Mouse (Mus musculus): ENCODE data around the gene Coq10b. TPM values are rescaled to one million over a fixed set of nuclear protein-coding genes. Genes with fewer than 3 reads are reported as not detected.
"Not testable (repeated sequence)": the region's sequence is repeated elsewhere in the genome, so short reads cannot be mapped to it uniquely, and the experiment has no call there.

Coq10b gene
- polyA plus RNA-seq, 1 experiment from 2014 or later: 18.7 TPM

DNA sequence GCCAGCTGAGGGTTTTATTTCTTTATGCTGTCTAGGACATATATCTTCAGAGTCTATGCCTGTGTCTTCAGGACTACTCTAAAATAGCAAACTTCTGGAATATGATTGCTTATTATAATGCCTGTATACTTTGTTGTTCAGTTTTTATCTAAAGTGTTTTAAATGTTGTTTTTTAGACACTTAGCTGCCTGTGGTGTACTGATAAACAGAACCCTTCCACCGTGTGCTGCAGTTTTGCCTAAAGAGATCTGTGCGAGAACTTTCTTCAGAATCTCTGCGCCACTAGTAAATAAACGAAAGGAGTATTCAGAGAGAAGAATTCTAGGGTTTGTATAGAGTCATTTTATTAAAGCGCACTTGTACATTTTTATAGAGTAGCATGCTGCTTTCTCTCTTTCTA, 8.5 kb downstream of the Coq10b start:
- no peak overlapping the region for H3K27ac ChIP-seq
- no peak overlapping the region for H3K4me3 ChIP-seq
- H3K27me3 ChIP-seq: no peaks in the 10 kb centered on the region
- no peak for ATAC-seq (replicated peaks; ENCODE audit: insufficient number of reproducible peaks, insufficient read depth, low FRiP score, low read depth)
- WGBS: 85% methylated on average over 5 of the region's 5 CpGs
- H3K9me3 ChIP-seq (replicated peaks): no peaks in the 10 kb centered on the region
- peaks cover 31% of the 10 kb centered on the region for H3K36me3 ChIP-seq
- no peak overlapping the region for H3K4me2 ChIP-seq
- no peaks in the 10 kb centered on the region for H3K4me1 ChIP-seq (replicated peaks)
- H3K9ac ChIP-seq: no peak overlapping the region

GRCm38 (mm10) chr1:55061772-55062171, 9.2 kb downstream of the Coq10b start:
- H3K4me1 ChIP-seq (replicated peaks): no peaks in the 10 kb centered on the region
- H3K9me3 ChIP-seq (replicated peaks): no peaks in the 10 kb centered on the region
- no peaks in the 10 kb centered on the region for H3K27me3 ChIP-seq
- H3K4me3 ChIP-seq: no peak overlapping the region
- WGBS: 89% methylated on average over 4 of the region's 4 CpGs
- no peak overlapping the region for H3K27ac ChIP-seq
- H3K4me2 ChIP-seq: no peak overlapping the region
- peaks cover 36% of the 10 kb centered on the region for H3K36me3 ChIP-seq
- H3K9ac ChIP-seq: no peak overlapping the region
- no peak for ATAC-seq (replicated peaks; ENCODE audit: insufficient number of reproducible peaks, insufficient read depth, low FRiP score, low read depth)

DNA sequence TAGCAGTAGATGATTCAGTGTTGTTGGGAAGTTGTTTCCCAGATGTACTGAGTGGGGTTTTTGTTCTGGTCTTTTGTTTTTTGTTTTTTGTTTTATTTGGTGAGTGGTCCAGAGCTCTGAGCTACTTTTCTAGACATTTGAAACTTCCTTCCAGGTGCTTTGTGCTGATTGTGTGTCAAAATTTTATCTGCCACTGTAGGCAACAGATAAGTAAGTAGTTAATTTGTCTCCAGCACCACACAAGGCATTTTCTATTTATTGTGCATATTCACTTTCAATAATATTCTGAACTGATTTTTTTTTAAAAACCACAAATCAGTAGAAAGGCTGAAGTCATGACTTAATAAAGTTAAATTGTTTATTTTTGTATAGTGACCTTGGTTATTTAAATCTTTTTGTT, 19.8 kb downstream of the Coq10b start:
- H3K4me2 ChIP-seq: not testable (repeated sequence)
- peaks cover 34% of the 10 kb centered on the region for H3K36me3 ChIP-seq

DNA sequence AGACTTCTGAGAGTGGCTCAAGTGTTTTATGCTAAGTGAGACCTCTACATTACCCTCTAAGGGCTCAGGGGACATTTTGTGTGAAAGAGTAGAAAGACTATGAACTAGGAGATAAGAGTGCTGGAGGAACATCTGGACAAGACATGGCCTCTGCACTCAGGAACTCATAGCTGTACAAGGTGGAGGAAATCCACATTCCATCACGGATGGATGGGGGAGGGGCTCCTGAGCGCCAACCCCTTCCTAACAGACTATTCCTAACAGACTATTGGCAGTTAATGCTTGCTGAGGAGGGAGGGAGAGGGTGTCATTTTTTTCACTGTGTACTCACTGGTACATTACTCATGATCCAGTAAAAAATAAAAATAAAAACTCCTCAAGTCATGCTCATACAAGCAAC, 22.2 kb downstream of the Coq10b start:
- H3K27me3 ChIP-seq: no peaks in the 10 kb centered on the region
- no peak for ATAC-seq (replicated peaks; ENCODE audit: insufficient number of reproducible peaks, insufficient read depth, low FRiP score, low read depth)
- 0 out of 2 replicates have a peak, but pooled peaks cover 3% of the 10 kb centered on the region for H3K4me1 ChIP-seq (replicated peaks)
- peaks cover 40% of the 10 kb centered on the region for H3K36me3 ChIP-seq
- no peaks in the 10 kb centered on the region for H3K9me3 ChIP-seq (replicated peaks)
- no peak overlapping the region for H3K4me2 ChIP-seq
- WGBS: 33% methylated on average over 2 of the region's 2 CpGs
- no peak overlapping the region for H3K27ac ChIP-seq
- no peak overlapping the region for H3K9ac ChIP-seq
- H3K4me3 ChIP-seq: no peak overlapping the region

More for the DNA sequence above, 19.8 kb downstream of the Coq10b start:
- not testable (repeated sequence) for H3K27ac ChIP-seq; H3K9me3 ChIP-seq (replicated peaks); H3K4me1 ChIP-seq (replicated peaks); H3K9ac ChIP-seq; ATAC-seq (replicated peaks; ENCODE audit: insufficient number of reproducible peaks, insufficient read depth, low FRiP score, low read depth); H3K27me3 ChIP-seq; H3K4me3 ChIP-seq

DNA sequence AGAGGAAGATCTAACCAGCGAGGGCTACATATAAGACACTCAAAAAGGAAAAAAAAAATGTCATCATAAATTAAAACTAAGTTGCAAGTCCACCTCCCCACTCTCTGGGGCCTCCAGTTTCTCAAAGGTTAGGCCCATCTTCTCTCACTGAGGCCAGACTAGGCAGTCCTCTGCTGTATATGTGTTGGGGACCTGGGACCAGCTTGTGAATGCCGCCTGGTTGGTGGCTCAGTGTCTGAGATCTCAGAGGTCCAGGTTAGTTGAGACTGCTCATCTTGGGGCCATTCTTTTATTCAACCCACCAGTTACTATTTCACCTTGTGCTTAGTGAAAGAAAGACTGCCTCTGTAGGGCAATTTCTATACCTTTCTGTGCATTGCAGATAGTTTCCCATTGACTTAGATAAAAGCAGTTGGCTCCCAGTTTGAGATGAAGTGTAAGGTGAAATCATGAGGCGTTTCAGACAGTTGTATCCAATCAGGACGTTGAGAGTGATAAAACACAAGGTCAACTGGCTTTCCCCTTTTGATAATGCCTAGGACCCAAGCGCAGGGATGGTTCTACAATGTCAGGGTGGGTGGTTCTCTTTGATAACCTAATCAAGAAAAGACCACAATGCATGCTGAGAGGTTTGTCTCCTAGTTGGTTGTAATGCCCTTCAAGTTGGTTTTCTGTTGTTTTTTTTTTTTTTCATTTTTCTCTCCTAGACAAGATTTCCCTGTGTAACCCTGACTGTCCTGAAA, 23.3 kb downstream of the Coq10b start:
- WGBS: 50% methylated on average over 5 of the region's 5 CpGs

GRCm38 (mm10) chr1:55076395-55076743, 23.8 kb downstream of the Coq10b start:
- Histone ChIP-seq H3K9ac (no peak overlapping the region), H3K27me3 (no peaks in the 10 kb centered on the region), H3K4me3 (no peak overlapping the region), H3K4me2 (no peak overlapping the region), H3K27ac (no peak overlapping the region), H3K9me3 (replicated peaks) (no peaks in the 10 kb centered on the region), H3K4me1 (replicated peaks) (0 out of 2 replicates have a peak, but pooled peaks cover 3% of the 10 kb centered on the region), H3K36me3 (peaks cover 50% of the 10 kb centered on the region)
- ATAC-seq (replicated peaks; ENCODE audit: insufficient number of reproducible peaks, insufficient read depth, low FRiP score, low read depth): no peak

More for the DNA sequence above, 23.3 kb downstream of the Coq10b start:
- H3K9ac ChIP-seq: no peak overlapping the region
- no peak for ATAC-seq (replicated peaks; ENCODE audit: insufficient number of reproducible peaks, insufficient read depth, low FRiP score, low read depth)
- H3K4me1 ChIP-seq (replicated peaks): 0 out of 2 replicates have a peak, but pooled peaks cover 3% of the 10 kb centered on the region
- no peaks in the 10 kb centered on the region for H3K27me3 ChIP-seq
- no peak overlapping the region for H3K27ac ChIP-seq
- H3K4me2 ChIP-seq: no peak overlapping the region
- H3K9me3 ChIP-seq (replicated peaks): no peaks in the 10 kb centered on the region
- no peak overlapping the region for H3K4me3 ChIP-seq
- peaks cover 49% of the 10 kb centered on the region for H3K36me3 ChIP-seq

DNA sequence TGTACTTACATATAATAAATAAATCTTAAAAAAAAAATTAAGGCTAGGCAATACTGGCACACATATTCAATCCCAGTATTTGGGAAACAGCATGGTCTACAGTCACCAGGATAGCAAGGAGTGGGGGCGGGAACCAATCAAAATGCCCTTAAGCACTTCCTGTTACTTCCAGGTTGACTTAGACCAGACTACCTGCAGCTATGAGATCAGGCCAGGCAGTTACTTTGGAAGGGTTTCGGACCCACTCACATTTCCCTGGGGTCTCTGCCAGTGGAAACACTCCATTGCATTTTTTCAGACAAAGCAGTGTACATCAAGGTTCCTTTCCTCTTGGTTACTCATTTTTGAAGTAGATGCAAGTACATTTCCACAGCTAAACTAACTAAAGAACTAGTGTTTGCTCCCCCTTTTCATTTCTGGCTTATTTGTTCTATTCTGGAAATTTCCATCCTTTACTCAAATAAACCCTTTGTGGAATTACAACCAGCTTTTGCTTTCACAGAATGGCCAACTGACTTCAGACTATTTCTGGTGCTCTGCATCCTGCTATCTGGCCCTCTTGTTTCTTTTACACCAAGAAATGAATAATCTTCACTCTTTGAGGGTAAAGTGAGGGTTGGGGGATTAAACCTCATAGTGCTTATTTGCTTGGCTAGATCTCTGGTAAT, 24.4 kb downstream of the Coq10b start:
- 91% methylated on average over 2 of the region's 2 CpGs for WGBS
- H3K9ac ChIP-seq: no peak overlapping the region
- H3K4me3 ChIP-seq: no peak overlapping the region
- 0 out of 2 replicates have a peak, but pooled peaks cover 3% of the 10 kb centered on the region for H3K4me1 ChIP-seq (replicated peaks)
- no peak overlapping the region for H3K27ac ChIP-seq
- H3K27me3 ChIP-seq: no peaks in the 10 kb centered on the region
- no peaks in the 10 kb centered on the region for H3K9me3 ChIP-seq (replicated peaks)
- ATAC-seq (replicated peaks; ENCODE audit: insufficient number of reproducible peaks, insufficient read depth, low FRiP score, low read depth): no peak
- no peak overlapping the region for H3K4me2 ChIP-seq
- H3K36me3 ChIP-seq: peaks cover 52% of the 10 kb centered on the region

DNA sequence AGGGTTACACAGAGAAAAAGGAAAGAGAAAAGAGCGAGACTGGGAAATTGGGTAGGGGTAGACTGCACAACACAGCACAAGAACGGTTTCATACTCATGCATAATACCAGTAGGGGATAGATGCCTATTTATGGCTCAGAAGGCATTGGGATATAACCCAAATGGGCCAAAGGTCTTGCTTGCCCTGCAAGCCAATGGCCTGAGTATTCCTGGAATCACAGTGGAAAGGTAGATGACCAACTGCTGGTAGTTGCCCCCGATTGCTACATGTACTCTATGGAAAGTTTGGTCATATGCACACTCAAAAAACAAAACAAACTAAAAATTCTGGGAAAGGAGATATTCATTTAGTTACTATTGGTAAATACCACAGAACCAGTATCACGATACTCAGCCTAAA, 27.1 kb downstream of the Coq10b start:
- Histone ChIP-seq H3K27ac (no peak overlapping the region), H3K9me3 (replicated peaks) (no peaks in the 10 kb centered on the region), H3K9ac (no peak overlapping the region), H3K4me2 (no peak overlapping the region), H3K27me3 (no peaks in the 10 kb centered on the region), H3K4me1 (replicated peaks) (0 out of 2 replicates have a peak, but pooled peaks cover 7% of the 10 kb centered on the region), H3K4me3 (no peak overlapping the region), H3K36me3 (peaks cover 72% of the 10 kb centered on the region)
- no peak for ATAC-seq (replicated peaks; ENCODE audit: insufficient number of reproducible peaks, insufficient read depth, low FRiP score, low read depth)
- WGBS: 91% methylated on average over 4 of the region's 4 CpGs

DNA sequence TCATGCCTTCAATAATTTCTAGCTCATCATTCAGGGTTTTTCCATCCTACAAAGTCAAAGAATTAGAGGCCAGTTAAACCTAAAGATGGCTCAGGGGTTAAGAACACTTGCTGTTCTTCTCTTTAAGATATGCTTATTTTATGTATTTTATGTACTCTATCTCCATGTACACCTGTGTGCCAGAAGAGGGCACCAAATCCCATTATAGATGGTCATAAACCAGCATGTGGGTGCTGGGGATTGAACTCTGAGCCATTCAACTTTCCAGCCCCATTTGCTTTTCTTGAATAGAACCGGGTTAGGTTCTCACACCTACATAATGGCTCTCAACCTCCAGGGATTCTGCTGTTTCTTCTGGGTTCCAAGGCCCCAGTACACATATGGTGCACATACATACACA, 29.5 kb downstream of the Coq10b start:
- H3K36me3 ChIP-seq: peaks cover 80% of the 10 kb centered on the region

GRCm38 (mm10) chr1:55085781-55086366, 33.3 kb downstream of the Coq10b start:
- Histone ChIP-seq H3K9ac (0 out of 2 replicates have a peak overlapping the region, but pooled peaks have one; percentile 9), H3K27me3 (no peaks in the 10 kb centered on the region), H3K27ac (no peak overlapping the region), H3K36me3 (peaks cover 50% of the 10 kb centered on the region), H3K4me3 (peak overlapping the region; percentile 96), H3K4me1 (replicated peaks) (peaks cover 27% of the 10 kb centered on the region), H3K4me2 (peak overlapping the region; percentile 82), H3K9me3 (replicated peaks) (no peaks in the 10 kb centered on the region)
- ATAC-seq (replicated peaks; ENCODE audit: insufficient number of reproducible peaks, insufficient read depth, low FRiP score, low read depth): no peak
- WGBS: 50% methylated on average over 7 of the region's 7 CpGs

More for the DNA sequence above, 29.5 kb downstream of the Coq10b start:
- Histone ChIP-seq H3K4me2 (no peak overlapping the region), H3K27ac (no peak overlapping the region), H3K4me1 (replicated peaks) (peaks cover 17% of the 10 kb centered on the region), H3K27me3 (no peaks in the 10 kb centered on the region), H3K9me3 (replicated peaks) (no peaks in the 10 kb centered on the region), H3K9ac (no peak overlapping the region), H3K4me3 (no peak overlapping the region)
- WGBS: 77% methylated on average over 1 of the region's 1 CpGs
- ATAC-seq (replicated peaks; ENCODE audit: insufficient number of reproducible peaks, insufficient read depth, low FRiP score, low read depth): no peak

GRCm38 (mm10) chr1:55086868-55087400, 34.4 kb downstream of the Coq10b start:
- no peak for ATAC-seq (replicated peaks; ENCODE audit: insufficient number of reproducible peaks, insufficient read depth, low FRiP score, low read depth)
- 1% methylated on average over 13 of the region's 13 CpGs for WGBS
- H3K27ac ChIP-seq: peak overlapping the region; percentile 99

More at GRCm38 (mm10) chr1:55086868-55087400, 34.4 kb downstream of the Coq10b start:
- H3K9ac ChIP-seq: peak overlapping the region; percentile 95
- H3K4me3 ChIP-seq: peak overlapping the region; percentile 96
- H3K9me3 ChIP-seq (replicated peaks): no peaks in the 10 kb centered on the region
- peaks cover 49% of the 10 kb centered on the region for H3K36me3 ChIP-seq
- peak overlapping the region; percentile 82 for H3K4me2 ChIP-seq
- H3K4me1 ChIP-seq (replicated peaks): peaks cover 27% of the 10 kb centered on the region
- H3K27me3 ChIP-seq: no peaks in the 10 kb centered on the region
